Mouse (Mus musculus) midbrain, postnatal 0 days (tissue): ENCODE measurements around the gene Entpd1. TPM values are rescaled to one million over a fixed set of nuclear protein-coding genes. Genes with fewer than 3 reads are reported as not detected.

Experiments
- ATAC-seq: fragments of 200-750 bp; cut with Nextera tagmentation; 2 replicates; pipeline ENCODE4 v1.8.0; 2017; ENCODE audit warnings: moderate number of reproducible peaks, mild to moderate bottlenecking, moderate TSS enrichment, moderate library complexity; ENCODE audit not compliant: low FRiP score
- DNase-seq: peaks from one replicate; pipeline ENCODE4 v3.0.0-alpha.2; 2015; ENCODE audit warnings: low spot score
- H3K27ac ChIP-seq: fragments of 300-500 bp; sonication (generic); 2 replicates; pipeline ENCODE4 v1.5.1; 2014; ENCODE audit warnings: low read depth, mild to moderate bottlenecking, low read length, mixed read lengths
- H3K27me3 ChIP-seq: fragments of 300-500 bp; sonication (generic); 2 replicates; pipeline ENCODE4 v1.6.1; 2014; ENCODE audit warnings: low read length, control low read depth, mixed read lengths; ENCODE audit not compliant: insufficient read depth
- H3K36me3 ChIP-seq: fragments of 300-500 bp; sonication (generic); 2 replicates; pipeline ENCODE4 v1.6.1; 2014; ENCODE audit warnings: low read length, control low read depth, mixed read lengths; ENCODE audit not compliant: insufficient read depth
- H3K4me1 ChIP-seq: fragments of 300-500 bp; sonication (generic); 2 replicates; pipeline ENCODE4 v1.6.1; 2014; ENCODE audit warnings: mild to moderate bottlenecking, control low read depth, antibody characterized with exemption, low read length, mixed read lengths; ENCODE audit not compliant: insufficient read depth
- H3K4me2 ChIP-seq: fragments of 300-500 bp; sonication (generic); 2 replicates; pipeline ENCODE4 v1.6.1; 2014; ENCODE audit warnings: low read depth, mild to moderate bottlenecking, low read length, mixed read lengths; ENCODE audit not compliant: poor library complexity, severe bottlenecking
- H3K4me3 ChIP-seq: fragments of 300-500 bp; sonication (generic); 2 replicates; pipeline ENCODE4 v1.5.1; 2014; ENCODE audit warnings: low read depth, mild to moderate bottlenecking, low read length, moderate library complexity
- H3K9ac ChIP-seq: fragments of 300-500 bp; sonication (generic); replicated peaks from 2 replicates; pipeline ENCODE4 v1.6.1; 2014; ENCODE audit warnings: mild to moderate bottlenecking, low read length, moderate library complexity, mixed read lengths; ENCODE audit not compliant: poor library complexity, severe bottlenecking
- H3K9me3 ChIP-seq: fragments of 300-500 bp; sonication (generic); 2 replicates; pipeline ENCODE4 v1.6.1; 2016; ENCODE audit warnings: low read length, control low read depth
- CTCF ChIP-seq: IDR thresholded peaks from 2 replicates; pipeline ENCODE4 v1.5.1; 2016; ENCODE audit warnings: antibody characterized with exemption, mild to moderate bottlenecking
- whole genome bisulfite sequencing: fragments of 180-500 bp; shearing (Covaris S2); extraction: QIAGEN DNeasy Blood & Tissue Kit; methylation state at CpG from one replicate; pipeline ENCODE4 v1.1.7; 2014; 5-methylcytosine and 5-hydroxymethylcytosine counted together
- polyA plus RNA-seq: library from polyadenylated mRNA; unstranded; fragments of >200 nt; fragmentation: Nextera tagmentation; extraction: Ambion mirVana; gene quantifications from 2 replicates; pipeline ENCODE4 v1.2.1, GENCODE M21; 2015
- total RNA-seq: library from RNA; depleted of rRNA; stranded (reverse); fragments of >200 nt; gene quantifications from 2 replicates; pipeline ENCODE4 v1.2.3, GENCODE M21; 2014

Entpd1 gene
- total and polyA plus RNA-seq, 2 experiments from 2014 or later = 6.9 to 9.6 TPM

DNA sequence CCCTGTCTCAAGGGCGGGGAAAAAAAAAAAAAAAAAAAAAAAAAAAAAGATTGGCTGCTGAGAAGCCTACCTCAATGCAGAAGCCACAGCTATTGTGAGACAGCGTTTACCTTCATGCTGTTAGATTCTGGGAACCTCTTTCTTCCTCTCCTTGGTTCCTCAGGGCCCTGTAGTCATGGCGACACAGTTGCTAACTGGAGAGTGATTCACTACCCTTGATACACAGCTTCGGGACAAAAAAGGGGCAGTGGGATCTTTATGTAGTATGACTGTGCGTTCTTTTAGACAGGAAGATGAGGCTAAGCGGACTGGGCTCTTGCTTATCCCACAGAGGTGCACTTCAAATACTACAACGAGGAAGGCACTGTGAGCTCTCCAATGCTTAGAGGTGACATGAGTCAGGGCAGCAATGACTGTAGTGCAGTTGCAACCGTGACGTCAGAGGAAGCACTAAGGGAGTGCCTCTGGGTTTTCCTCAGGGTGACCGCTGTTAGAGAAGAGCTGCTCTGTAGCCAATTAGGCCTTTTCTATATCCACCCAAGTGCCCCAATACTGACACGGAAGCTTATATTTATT lies 27.7 kb downstream of the Entpd1 start:
- Histone ChIP-seq H3K27ac (no peak overlapping the region), H3K9me3 (no peaks in the 10 kb centered on the region), H3K36me3 (no peaks in the 10 kb centered on the region), H3K27me3 (no peaks in the 10 kb centered on the region), H3K9ac (no peak overlapping the region), H3K4me1 (no peaks in the 10 kb centered on the region), H3K4me3 (no peak overlapping the region), H3K4me2 (no peak overlapping the region)
- no peak for ATAC-seq
- no peak for TF ChIP-seq CTCF
- DNase-seq = no peak
- WGBS = 67% methylated on average over 11 of the region's 11 CpGs

DNA sequence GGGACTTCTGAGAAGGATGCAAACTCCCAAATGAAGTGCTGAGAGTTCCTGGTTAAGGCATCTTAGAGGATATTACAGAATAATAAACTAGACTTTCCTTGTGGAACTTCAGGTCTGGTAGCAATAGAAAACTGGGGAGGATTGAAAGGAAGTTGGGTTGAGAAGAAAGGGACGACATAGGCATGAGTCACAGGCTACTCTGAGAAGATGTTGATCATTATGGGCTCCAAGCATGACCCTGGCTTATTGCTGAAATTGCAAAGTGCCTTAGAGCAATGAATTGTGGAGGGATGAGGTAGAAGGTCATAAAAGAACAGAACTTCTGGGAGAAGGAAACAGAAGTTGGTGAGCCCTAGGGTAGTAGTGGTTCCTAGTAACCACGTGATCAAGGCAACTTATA lies 28.6 kb downstream of the Entpd1 start:
- no peak overlapping the region for H3K9ac ChIP-seq
- no peaks in the 10 kb centered on the region for H3K4me1 ChIP-seq
- DNase-seq (no peak), ATAC-seq (no peak)
- WGBS = 81% methylated on average over 2 of the region's 2 CpGs
- no peak overlapping the region for H3K27ac ChIP-seq
- H3K4me2 ChIP-seq = no peak overlapping the region
- no peak overlapping the region for H3K4me3 ChIP-seq
- no peaks in the 10 kb centered on the region for H3K36me3 ChIP-seq
- no peaks in the 10 kb centered on the region for H3K9me3 ChIP-seq
- H3K27me3 ChIP-seq = no peaks in the 10 kb centered on the region
- TF ChIP-seq CTCF = no peak

DNA sequence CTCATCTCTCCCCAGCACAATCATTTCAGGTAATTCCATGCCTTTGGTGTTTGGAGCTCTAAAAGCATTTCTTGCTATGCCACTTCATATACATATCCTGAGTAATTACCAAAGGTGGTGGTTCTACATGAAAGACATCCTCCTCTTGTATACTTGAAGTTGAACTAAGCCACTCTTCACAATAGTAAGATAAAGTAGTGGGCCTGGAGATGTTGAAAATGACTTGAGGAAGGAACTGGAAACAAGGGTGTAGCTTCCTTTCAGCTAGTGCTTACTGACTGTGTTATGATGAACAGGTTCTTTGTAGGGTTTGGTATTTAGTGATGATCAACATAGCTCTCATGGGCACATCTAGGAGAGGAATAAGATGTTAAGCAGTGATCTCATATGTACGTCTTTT lies 31.7 kb downstream of the Entpd1 start:
- no peak overlapping the region for H3K4me2 ChIP-seq
- H3K9ac ChIP-seq = no peak overlapping the region
- DNase-seq (no peak), ATAC-seq (no peak)
- no peak overlapping the region for H3K4me3 ChIP-seq
- H3K27me3 ChIP-seq = no peaks in the 10 kb centered on the region
- H3K9me3 ChIP-seq = no peaks in the 10 kb centered on the region
- H3K4me1 ChIP-seq = no peaks in the 10 kb centered on the region
- no peak overlapping the region for H3K27ac ChIP-seq
- H3K36me3 ChIP-seq = no peaks in the 10 kb centered on the region
- no peak for TF ChIP-seq CTCF
- 88% methylated on average over 1 of the region's 1 CpGs for WGBS

DNA sequence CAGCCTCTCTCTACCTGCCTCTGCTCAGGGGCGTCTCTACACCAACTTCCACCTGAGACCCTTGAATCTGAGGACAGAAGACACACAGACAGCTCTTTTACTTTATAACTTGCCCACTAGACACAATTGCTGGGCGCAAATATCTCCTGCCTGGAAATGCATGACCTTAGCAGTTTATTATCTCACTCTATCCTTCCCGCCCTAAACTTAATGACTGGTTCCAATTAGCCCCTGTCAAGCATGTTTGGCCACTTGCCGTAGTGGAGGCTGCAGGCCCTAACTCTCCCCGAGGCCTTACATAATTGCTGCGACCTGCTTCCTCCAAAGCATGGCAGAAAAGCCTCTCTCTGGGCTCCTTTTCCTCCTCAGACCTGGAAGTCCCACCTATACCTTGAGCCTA lies 34.2 kb downstream of the Entpd1 start:
- WGBS = 80% methylated on average over 6 of the region's 6 CpGs
- DNase-seq (no peak), ATAC-seq (no peak)

DNA sequence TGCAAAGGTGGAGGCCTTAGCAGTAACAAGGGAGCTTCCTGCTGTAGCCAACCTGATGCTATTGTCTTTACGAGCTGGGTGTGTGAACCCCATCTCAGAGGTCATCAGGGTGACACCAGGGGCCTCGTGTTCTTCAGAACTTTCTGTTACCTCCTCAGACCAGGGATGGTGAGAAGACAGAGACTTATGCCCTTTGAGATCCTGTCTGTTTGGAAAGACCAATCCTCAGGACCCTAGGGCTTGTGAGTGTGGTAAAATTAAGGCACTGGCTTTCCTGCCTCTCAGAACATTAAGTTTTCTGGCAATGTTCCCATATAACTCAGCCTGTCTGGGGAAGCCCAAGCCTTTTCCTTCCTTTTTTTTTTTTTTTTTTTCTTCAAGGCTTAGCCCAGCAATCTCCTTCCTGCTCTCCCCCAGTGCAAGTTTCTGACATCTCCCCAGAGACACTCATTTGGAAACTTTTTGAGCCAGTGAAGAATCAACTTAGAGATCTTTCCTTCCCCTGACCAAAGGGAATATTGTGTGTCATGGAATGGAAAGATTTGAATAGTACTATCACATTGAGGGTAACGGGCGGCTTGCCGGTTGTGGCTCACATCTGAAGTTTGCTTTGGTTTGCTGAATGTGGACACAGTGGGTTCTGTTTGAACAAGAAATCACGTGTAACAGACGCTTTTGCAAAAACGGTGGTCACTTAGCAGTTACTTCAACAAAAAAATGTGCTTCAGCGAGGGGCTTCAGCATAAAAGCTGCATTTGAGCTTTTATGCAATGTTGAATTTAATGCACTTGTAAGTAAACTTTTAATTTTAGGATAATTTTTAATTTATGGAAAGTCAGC lies 35.4 kb downstream of the Entpd1 start:
- no peaks in the 10 kb centered on the region for H3K9me3 ChIP-seq
- ATAC-seq (no peak), DNase-seq (no peak)
- H3K36me3 ChIP-seq = no peaks in the 10 kb centered on the region
- H3K4me3 ChIP-seq = no peak overlapping the region
- no peaks in the 10 kb centered on the region for H3K4me1 ChIP-seq
- no peak for TF ChIP-seq CTCF
- no peak overlapping the region for H3K9ac ChIP-seq
- no peaks in the 10 kb centered on the region for H3K27me3 ChIP-seq
- no peak overlapping the region for H3K27ac ChIP-seq
- H3K4me2 ChIP-seq = no peak overlapping the region
- 72% methylated on average over 9 of the region's 9 CpGs for WGBS

More for the DNA sequence above, 34.2 kb downstream of the Entpd1 start:
- no peaks in the 10 kb centered on the region for H3K9me3 ChIP-seq
- no peak overlapping the region for H3K4me3 ChIP-seq
- no peak for TF ChIP-seq CTCF
- H3K36me3 ChIP-seq = no peaks in the 10 kb centered on the region
- no peak overlapping the region for H3K4me2 ChIP-seq
- H3K27ac ChIP-seq = no peak overlapping the region
- no peaks in the 10 kb centered on the region for H3K27me3 ChIP-seq
- H3K9ac ChIP-seq = no peak overlapping the region
- H3K4me1 ChIP-seq = no peaks in the 10 kb centered on the region

DNA sequence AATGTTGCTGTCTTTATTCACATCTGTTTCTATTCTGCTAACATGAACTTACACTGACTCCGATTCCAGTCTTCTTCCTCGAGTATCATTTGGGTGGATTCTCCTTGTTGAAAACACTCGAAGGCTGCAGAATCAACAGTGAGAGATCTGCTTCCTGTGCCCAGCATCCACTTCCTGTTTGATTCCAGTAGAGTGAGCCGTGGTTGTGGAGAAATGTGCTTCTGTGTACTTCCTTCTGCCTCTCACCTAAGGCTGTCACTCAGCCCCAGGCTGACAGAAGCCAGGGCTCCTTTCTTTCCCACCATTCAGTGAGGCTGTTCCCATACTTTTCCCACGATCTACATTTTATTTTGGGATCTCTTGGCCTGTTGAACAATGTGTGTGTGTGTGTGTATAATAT lies 37.9 kb downstream of the Entpd1 start:
- WGBS = 74% methylated on average over 5 of the region's 5 CpGs

More for the DNA sequence above, 37.9 kb downstream of the Entpd1 start:
- H3K9me3 ChIP-seq = no peaks in the 10 kb centered on the region
- H3K27me3 ChIP-seq = no peaks in the 10 kb centered on the region
- no peak overlapping the region for H3K9ac ChIP-seq
- no peaks in the 10 kb centered on the region for H3K36me3 ChIP-seq
- H3K4me3 ChIP-seq = no peak overlapping the region
- no peak for TF ChIP-seq CTCF
- H3K4me1 ChIP-seq = no peaks in the 10 kb centered on the region
- no peak overlapping the region for H3K4me2 ChIP-seq
- no peak overlapping the region for H3K27ac ChIP-seq
- DNase-seq (no peak), ATAC-seq (no peak)
